Mouse (Mus musculus): ENCODE results near the gene Wdr62. TPM values are rescaled to one million over a fixed set of nuclear protein-coding genes. Genes with fewer than 3 reads are reported as not detected.

The Wdr62 gene
- polyA plus RNA-seq, 1 experiment: 27.0 TPM

DNA sequence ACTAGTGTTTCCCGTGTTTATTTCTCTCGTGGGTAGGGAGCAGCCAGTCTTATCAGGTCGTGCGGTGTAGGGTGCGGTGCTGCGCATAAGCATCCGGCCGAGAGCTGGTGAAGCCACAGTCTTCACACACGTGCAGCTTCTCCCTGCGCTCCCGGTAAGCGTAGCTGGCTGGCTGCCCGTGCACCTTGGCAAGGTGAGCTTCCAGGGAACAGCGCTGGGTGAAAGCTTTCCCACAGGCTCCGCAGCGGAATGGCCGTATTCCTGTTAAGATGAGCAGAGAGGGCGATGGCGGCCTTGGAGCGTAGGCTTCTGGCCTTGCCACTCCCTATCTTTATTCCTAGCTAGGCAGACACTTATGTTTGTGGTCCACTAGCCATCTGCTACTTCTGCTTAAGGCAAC lies 46.8 kb downstream of the Wdr62 start:
- Histone ChIP-seq H3K4me1 (ENCODE audit: control insufficient read depth, insufficient read depth, low read length) (no peaks in the 10 kb centered on the region), H3K9ac (ENCODE audit: low read depth, poor library complexity, severe bottlenecking) (peak overlapping the region; percentile 55), H3K36me3 (ENCODE audit: control insufficient read depth, insufficient read depth, low read length, poor library complexity, severe bottlenecking) (no peaks in the 10 kb centered on the region), H3K27me3 (ENCODE audit: control insufficient read depth, insufficient read depth, low read length, poor library complexity, severe bottlenecking) (no peaks in the 10 kb centered on the region), H3K4me3 (ENCODE audit: low read depth, low read length) (peak overlapping the region; percentile 62), H3K27ac (ENCODE audit: insufficient read depth, low read length) (no peak overlapping the region), H3K9me3 (replicated peaks; ENCODE audit: control insufficient read depth, insufficient read depth, low read length, poor library complexity, severe bottlenecking) (no peaks in the 10 kb centered on the region)
- TF ChIP-seq POLR2A (IDR thresholded peaks at IDR 0.05; ENCODE audit: insufficient read depth, low read length): no peak
- TF ChIP-seq EP300 (IDR thresholded peaks at IDR 0.05; ENCODE audit: insufficient read depth, low read depth, low read length): no peak
- TF ChIP-seq CTCF (IDR thresholded peaks at IDR 0.05; ENCODE audit: low read depth, low read length): no peak

DNA sequence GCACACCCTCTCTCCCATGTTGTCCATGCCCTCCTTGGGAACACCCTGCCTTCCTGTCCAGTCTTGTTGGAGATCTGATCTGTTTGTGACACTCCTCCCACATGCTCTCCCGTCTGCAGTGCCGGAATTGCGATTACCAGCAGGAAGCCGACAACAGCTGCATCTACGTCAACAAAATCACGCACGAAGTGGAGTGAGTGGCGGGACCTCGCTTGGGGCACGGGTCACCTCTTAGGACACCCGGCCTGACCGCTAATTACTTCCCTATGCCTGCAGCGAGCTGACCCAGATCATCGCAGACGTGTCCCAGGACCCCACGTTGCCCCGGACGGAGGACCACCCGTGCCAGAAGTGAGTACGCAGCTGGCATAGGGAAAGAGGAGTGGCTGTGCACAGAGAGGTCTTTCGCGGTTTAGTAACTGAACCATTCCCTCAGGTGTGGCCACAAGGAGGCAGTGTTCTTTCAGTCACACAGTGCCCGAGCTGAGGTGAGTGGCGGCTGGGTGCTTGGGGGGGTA lies 47.5 kb downstream of the Wdr62 start:
- peak overlapping the region; percentile 9; the same call in 1 of the 2 replicates for H3K27ac ChIP-seq (ENCODE audit: insufficient read depth, low read length)
- H3K9ac ChIP-seq (ENCODE audit: low read depth, poor library complexity, severe bottlenecking): peak overlapping the region; percentile 55
- H3K4me3 ChIP-seq (ENCODE audit: low read depth, low read length): peak overlapping the region; percentile 82
- no peaks in the 10 kb centered on the region for H3K4me1 ChIP-seq (ENCODE audit: control insufficient read depth, insufficient read depth, low read length)
- no peak for TF ChIP-seq POLR2A (IDR thresholded peaks at IDR 0.05; ENCODE audit: insufficient read depth, low read length)
- peak; percentile 73 for TF ChIP-seq CTCF (IDR thresholded peaks at IDR 0.05; ENCODE audit: low read depth, low read length)
- H3K27me3 ChIP-seq (ENCODE audit: control insufficient read depth, insufficient read depth, low read length, poor library complexity, severe bottlenecking): no peaks in the 10 kb centered on the region
- no peaks in the 10 kb centered on the region for H3K9me3 ChIP-seq (replicated peaks; ENCODE audit: control insufficient read depth, insufficient read depth, low read length, poor library complexity, severe bottlenecking)
- no peaks in the 10 kb centered on the region for H3K36me3 ChIP-seq (ENCODE audit: control insufficient read depth, insufficient read depth, low read length, poor library complexity, severe bottlenecking)

DNA sequence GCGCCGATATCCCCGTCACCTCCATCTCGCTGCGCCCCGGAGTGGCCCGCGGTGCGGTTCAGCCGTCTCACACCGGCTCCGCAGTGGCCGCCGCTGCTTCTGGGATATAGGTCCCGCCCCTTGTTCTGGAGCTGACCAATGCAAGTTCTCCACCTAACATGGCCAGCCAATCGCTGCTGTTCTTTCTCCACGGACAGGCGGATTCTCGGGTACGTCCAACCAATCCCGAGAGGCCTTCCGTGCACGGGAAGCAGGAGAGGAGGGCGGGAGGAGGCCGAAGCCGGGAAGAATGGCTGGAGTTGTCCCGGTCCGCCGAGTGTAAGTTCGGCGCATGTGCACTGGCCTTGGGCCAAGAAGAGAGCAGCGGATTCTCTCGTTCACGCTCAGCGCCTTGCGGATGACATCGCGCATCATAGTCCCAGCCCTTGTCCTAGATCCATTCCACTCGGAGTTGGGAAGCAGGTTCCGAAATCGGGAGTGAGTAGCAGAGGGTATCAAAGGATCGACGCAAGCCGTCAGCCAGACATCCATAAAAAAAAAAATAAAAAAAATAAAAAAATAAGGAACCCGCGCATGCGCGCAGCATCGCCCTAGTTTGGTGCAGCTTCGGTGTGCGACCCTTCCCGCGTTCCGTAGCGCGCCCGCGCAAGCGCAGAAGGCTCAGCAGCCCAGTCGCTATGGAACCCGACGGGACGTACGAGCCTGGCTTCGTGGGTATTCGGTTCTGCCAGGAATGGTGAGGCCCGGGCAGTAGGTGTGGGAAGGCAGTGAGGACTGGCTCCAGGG lies 48.4 kb downstream of the Wdr62 start, which contains the start of the genes Polr2i and Tbcb:
Polr2i (plus strand) TSS at position 280 of the 786 bp plus-strand sequence.
Tbcb (minus strand) TSS at position 604 of the 786 bp plus-strand sequence.
- H3K4me1 ChIP-seq (ENCODE audit: control insufficient read depth, insufficient read depth, low read length): no peaks in the 10 kb centered on the region
- H3K36me3 ChIP-seq (ENCODE audit: control insufficient read depth, insufficient read depth, low read length, poor library complexity, severe bottlenecking): no peaks in the 10 kb centered on the region
- H3K4me3 ChIP-seq (ENCODE audit: low read depth, low read length): peak within 1 kb of the TSS; percentile 92
- H3K27me3 ChIP-seq (ENCODE audit: control insufficient read depth, insufficient read depth, low read length, poor library complexity, severe bottlenecking): no peaks in the 10 kb centered on the region
- TF ChIP-seq POLR2A (IDR thresholded peaks at IDR 0.05; ENCODE audit: insufficient read depth, low read length) (peak; percentile 83), CTCF (IDR thresholded peaks at IDR 0.05; ENCODE audit: low read depth, low read length) (no peak)
- H3K27ac ChIP-seq (ENCODE audit: insufficient read depth, low read length): peak within 1 kb of the TSS; percentile 71
- no peaks in the 10 kb centered on the region for H3K9me3 ChIP-seq (replicated peaks; ENCODE audit: control insufficient read depth, insufficient read depth, low read length, poor library complexity, severe bottlenecking)
- peak within 1 kb of the TSS; percentile 55 for H3K9ac ChIP-seq (ENCODE audit: low read depth, poor library complexity, severe bottlenecking)

DNA sequence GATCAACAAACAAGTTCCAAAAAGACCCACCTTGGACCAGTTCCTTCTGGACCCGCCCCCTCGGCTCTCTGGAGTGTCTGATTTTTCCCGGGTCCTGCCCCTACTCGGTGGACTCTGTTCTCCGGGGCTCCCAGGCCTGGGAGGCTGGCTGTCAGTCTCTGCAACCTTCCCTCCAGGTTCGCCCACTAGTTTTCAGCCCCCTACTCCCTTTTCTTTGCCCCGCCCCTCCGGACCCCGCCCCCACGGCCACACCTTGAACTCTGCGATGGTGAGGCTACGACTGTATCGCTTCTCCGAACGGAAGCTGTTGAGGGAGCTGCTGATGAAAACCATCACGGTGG lies 48.9 kb downstream of the Wdr62 start:
- Histone ChIP-seq H3K9me3 (replicated peaks; ENCODE audit: control insufficient read depth, insufficient read depth, low read length, poor library complexity, severe bottlenecking) (no peaks in the 10 kb centered on the region), H3K27ac (ENCODE audit: insufficient read depth, low read length) (no peak overlapping the region), H3K4me3 (ENCODE audit: low read depth, low read length) (peak overlapping the region; percentile 92), H3K27me3 (ENCODE audit: control insufficient read depth, insufficient read depth, low read length, poor library complexity, severe bottlenecking) (no peaks in the 10 kb centered on the region), H3K36me3 (ENCODE audit: control insufficient read depth, insufficient read depth, low read length, poor library complexity, severe bottlenecking) (no peaks in the 10 kb centered on the region), H3K4me1 (ENCODE audit: control insufficient read depth, insufficient read depth, low read length) (no peaks in the 10 kb centered on the region), H3K9ac (ENCODE audit: low read depth, poor library complexity, severe bottlenecking) (peak overlapping the region; percentile 55)
- no peak for TF ChIP-seq POLR2A (IDR thresholded peaks at IDR 0.05; ENCODE audit: insufficient read depth, low read length)
- TF ChIP-seq EP300 (IDR thresholded peaks at IDR 0.05; ENCODE audit: insufficient read depth, low read depth, low read length): no peak

DNA sequence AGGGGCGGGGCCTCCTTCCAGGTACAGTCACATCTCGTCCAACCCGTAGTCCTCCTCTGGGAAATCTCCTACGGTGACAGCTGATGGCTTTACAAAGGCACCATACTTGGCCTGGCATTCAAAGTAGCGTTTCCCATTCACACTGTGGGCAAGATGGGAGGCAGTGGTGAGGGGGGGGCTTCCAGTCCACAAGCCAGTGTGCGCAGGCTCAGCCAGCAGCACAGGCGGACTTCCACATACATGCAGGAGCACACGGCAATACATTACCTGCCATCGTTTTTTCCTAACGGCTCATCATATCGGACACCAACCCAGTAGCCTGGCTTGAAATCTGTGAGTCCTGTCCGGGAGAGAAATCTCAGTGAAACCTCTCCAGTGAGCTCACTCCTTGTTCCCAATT lies 56.0 kb downstream of the Wdr62 start:
- no peak overlapping the region for H3K27ac ChIP-seq (ENCODE audit: insufficient read depth, low read length)
- H3K4me1 ChIP-seq (ENCODE audit: control insufficient read depth, insufficient read depth, low read length): no peaks in the 10 kb centered on the region
- no peaks in the 10 kb centered on the region for H3K27me3 ChIP-seq (ENCODE audit: control insufficient read depth, insufficient read depth, low read length, poor library complexity, severe bottlenecking)
- H3K36me3 ChIP-seq (ENCODE audit: control insufficient read depth, insufficient read depth, low read length, poor library complexity, severe bottlenecking): peaks cover 6% of the 10 kb centered on the region; the same call in 1 of the 2 replicates
- H3K9me3 ChIP-seq (replicated peaks; ENCODE audit: control insufficient read depth, insufficient read depth, low read length, poor library complexity, severe bottlenecking): no peaks in the 10 kb centered on the region
- TF ChIP-seq POLR2A (IDR thresholded peaks at IDR 0.05; ENCODE audit: insufficient read depth, low read length): no peak
- no peak for TF ChIP-seq CTCF (IDR thresholded peaks at IDR 0.05; ENCODE audit: low read depth, low read length)
- TF ChIP-seq EP300 (IDR thresholded peaks at IDR 0.05; ENCODE audit: insufficient read depth, low read depth, low read length): no peak
- H3K9ac ChIP-seq (ENCODE audit: low read depth, poor library complexity, severe bottlenecking): no peak overlapping the region
- H3K4me3 ChIP-seq (ENCODE audit: low read depth, low read length): no peak overlapping the region

DNA sequence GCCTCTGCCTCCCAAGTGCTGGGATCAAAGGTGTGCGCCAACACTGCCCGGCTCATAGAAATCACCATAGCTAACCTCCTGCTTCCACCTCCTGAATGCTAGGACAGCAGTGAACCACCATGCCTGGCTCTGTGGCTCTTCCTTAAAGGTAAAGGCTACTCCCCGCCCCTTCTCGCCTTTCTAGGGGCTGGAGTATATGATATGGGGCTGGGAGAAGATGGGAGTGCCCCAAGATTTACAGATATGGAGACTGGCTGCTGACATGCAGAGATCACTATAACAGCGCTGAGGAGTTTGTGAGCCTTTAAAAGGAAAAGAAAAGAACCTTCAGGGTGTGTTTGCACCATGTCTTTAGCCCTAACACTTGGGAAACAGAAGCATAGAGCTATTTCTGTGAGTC lies 58.0 kb downstream of the Wdr62 start:
- no peak overlapping the region for H3K9ac ChIP-seq (ENCODE audit: low read depth, poor library complexity, severe bottlenecking)
- H3K9me3 ChIP-seq (replicated peaks; ENCODE audit: control insufficient read depth, insufficient read depth, low read length, poor library complexity, severe bottlenecking): no peaks in the 10 kb centered on the region
- H3K4me1 ChIP-seq (ENCODE audit: control insufficient read depth, insufficient read depth, low read length): no peaks in the 10 kb centered on the region
- no peak for TF ChIP-seq CTCF (IDR thresholded peaks at IDR 0.05; ENCODE audit: low read depth, low read length)
- TF ChIP-seq EP300 (IDR thresholded peaks at IDR 0.05; ENCODE audit: insufficient read depth, low read depth, low read length): no peak
- TF ChIP-seq POLR2A (IDR thresholded peaks at IDR 0.05; ENCODE audit: insufficient read depth, low read length): no peak
- H3K4me3 ChIP-seq (ENCODE audit: low read depth, low read length): no peak overlapping the region
- H3K36me3 ChIP-seq (ENCODE audit: control insufficient read depth, insufficient read depth, low read length, poor library complexity, severe bottlenecking): peaks cover 6% of the 10 kb centered on the region; the same call in 1 of the 2 replicates
- no peak overlapping the region for H3K27ac ChIP-seq (ENCODE audit: insufficient read depth, low read length)
- no peaks in the 10 kb centered on the region for H3K27me3 ChIP-seq (ENCODE audit: control insufficient read depth, insufficient read depth, low read length, poor library complexity, severe bottlenecking)

All from ES-Bruce4 (cell line).